Mouse (Mus musculus) activated CD4-positive, CD25-positive, alpha-beta regulatory T cell, adult 4 months (primary cell): ENCODE results near the gene Smtn. TPM values are rescaled to one million over a fixed set of nuclear protein-coding genes. Genes with fewer than 3 reads are reported as not detected.

ENCODE experiments used
- ATAC-seq: one replicate; pipeline ENCODE4 v1.8.0; 2017
- polyA plus RNA-seq, 2 experiments: library from polyadenylated mRNA; unstranded; fragments of 100-300 nt; shearing (Covaris generic); gene quantifications; one replicate each; pipeline ENCODE4 v1.2.1; 2017

Smtn gene
- polyA plus RNA-seq = 1 to 10 TPM; 1.7 to 3.4 TPM

DNA sequence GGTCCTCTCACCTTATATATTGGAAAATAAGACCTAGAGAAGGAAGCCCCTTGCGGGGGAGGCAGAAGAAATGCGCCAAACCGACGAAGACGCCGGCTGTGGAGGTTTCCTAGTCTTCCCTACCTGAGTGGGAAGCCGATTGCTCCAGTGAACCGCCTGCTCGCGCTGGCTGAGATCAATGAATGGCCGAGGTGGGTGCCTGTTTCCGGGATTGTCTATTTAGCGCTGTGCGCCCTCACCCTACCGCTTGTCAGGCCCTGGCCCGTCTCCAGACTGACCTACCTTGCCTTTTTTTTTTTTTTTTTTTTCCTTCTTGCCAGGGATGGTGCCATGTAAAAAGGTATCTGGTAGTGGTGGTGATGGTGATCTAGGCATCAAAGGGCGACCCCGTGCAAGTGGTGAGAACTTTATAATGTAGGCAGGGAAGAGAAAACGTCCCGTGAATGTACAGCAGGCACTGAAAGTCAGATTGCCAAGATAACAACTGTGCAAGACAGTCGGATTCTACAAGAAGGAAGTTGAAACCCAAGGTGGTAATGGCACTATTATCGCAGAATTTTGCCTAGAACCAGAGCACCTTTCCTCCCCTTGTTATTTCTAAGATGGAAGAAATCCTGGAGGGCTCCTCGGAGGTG lies at the start of gene Smtn:
Smtn (minus strand) TSS at position 162 of the 635 bp plus-strand sequence.
- ATAC-seq = no peak

DNA sequence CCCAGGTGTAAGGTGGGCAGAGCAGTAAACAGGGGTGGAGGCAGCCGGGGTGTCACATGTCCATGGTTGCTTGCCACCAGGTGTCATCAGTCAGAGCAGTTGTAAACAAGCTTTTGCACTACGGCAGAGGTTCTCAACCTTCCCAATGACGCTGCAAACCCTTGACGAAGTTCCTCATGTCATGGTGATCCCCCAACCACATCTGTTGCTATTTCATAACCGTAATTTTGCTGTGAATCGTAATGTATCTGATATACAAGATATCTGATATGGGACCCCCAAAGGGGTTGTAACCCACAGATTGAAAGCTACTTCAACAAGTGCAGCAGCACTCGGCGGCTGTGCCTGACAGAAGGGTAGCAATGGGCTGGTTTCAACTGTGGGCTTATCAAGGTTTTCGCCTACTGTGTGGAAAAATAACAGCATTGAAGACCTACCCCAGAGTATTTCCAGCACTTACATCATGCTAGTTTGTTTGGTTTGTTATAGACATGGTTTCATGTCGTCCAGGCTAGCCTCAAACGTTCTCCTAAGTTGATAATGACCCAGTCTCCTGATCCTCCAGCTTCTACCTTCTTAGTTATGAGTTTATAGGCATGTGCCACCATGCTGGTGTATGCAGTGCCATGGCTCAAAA lies 47.7 kb upstream of the Smtn start:
- ATAC-seq = no peak

DNA sequence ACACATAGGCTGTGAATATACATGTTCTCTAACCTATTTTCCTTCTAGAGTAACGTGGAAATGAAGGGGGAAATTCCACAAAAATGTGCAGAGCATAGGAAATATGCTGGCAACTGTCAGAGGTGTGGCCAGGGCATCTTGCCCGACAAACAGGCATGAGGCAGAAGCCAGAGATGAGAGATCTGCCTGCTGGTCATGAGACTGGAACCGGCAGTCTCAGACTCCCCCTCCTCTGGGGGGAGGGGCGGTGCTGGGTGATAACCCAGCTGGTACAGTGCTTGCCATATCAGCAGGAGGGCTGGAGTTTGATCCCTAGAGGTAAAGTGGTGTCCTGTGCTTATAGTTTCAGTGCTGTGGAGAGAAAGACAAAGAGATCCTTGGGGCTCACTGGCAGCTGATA lies 46.9 kb upstream of the Smtn start:
- ATAC-seq = no peak

DNA sequence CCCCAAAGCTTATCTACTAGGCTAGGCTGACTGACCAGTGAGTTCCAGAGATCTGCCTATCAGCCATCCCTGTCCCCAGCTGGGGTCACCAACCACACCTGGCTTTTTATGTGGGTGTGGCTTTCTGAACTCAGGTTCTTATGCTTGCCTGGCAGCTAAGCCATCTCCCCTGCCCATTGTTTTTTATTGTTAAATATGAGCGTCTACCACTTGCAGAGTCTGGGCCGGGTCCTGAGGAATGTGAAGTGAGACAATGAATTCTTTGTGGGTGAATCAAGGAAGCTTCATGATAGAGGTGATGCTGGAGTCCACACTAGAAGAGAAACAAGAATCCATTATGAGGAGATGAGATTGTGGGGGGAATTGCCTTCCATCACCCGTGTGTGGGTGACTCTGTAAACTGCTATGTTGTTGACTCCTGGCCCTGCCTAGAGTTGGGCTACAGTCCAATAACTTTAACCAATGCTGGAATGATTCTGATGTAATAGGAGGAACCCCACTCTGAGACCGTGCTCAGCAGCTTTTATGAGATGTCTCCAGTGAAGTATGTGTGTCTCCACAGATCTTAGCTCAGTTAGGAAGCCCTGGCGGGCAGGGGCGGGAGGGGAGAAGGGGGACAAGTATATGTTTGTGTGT lies 45.7 kb upstream of the Smtn start:
- no peak for ATAC-seq

DNA sequence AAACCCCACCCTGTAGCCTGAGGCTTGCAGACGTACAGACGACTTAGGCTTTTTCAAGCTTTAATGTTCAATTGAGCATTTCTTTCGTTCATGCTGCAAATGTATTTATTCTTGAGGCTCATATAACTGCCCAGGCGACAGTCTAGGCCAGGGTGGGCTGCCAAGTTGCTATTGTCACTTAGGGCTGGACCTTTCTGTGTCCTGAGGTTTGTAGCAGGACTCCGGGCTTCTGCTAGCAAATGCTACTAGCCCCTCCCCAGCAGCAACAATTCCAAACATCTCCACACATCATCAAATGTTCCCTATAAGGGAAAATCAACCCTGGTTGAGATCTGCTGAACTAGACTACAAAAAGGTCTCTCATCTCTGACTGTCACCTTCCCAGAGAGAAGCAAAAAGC lies 42.7 kb upstream of the Smtn start:
- ATAC-seq = no peak

DNA sequence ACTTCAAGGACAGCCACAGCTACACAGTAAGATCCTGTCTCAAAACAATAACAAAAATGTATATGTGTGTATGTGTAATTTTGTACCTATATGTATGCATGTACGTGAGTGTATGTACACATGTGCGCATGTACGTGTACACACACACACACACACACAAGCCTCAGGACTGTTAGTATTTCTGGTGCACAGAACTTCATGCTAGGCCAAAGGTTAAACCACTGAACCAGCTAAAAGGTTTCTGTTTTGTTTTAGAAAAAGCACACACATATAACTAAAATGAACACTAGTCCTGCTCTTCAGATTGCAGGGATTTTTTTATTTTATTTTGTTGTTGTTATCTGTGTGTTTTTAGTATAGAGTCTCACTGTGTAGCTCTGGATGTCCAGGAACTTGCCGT lies 41.5 kb upstream of the Smtn start:
- ATAC-seq = no peak

DNA sequence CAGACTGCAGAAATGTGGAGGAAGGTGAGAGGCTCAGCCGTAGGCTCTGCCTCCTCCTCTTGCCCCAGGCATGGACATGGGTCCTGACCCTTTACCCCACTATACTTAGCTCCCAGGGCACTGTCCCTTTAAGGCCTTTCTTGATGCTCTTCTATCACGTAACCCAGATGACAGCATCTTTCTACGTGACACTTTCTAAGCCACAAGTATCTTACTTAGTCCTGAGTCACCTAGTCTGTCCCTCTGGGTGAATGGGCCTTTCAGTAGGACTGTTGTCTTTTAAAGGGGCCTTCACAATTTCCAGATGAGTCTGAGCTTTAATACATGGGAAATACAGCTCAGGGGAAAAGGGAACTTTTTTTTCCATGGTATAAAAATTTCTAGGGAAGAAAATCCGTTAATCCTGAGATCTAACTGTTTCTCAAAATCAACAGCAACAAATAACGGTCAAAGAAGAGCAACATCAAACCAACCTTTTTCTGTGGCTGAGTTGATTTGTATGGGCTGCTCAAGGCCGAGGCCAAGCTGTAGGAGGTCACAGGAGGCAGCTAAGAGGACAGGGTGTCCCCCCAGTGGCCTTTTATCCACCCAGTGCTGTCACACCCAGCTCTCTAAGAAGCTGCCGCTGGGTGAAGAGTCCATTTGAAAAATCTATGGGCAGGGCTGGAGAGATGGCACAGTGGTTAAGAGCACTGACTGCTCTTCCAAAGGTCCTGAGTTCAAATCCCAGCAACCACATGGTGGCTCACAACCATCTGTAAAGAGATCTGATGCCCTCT lies 40.1 kb upstream of the Smtn start:
- ATAC-seq = no peak

DNA sequence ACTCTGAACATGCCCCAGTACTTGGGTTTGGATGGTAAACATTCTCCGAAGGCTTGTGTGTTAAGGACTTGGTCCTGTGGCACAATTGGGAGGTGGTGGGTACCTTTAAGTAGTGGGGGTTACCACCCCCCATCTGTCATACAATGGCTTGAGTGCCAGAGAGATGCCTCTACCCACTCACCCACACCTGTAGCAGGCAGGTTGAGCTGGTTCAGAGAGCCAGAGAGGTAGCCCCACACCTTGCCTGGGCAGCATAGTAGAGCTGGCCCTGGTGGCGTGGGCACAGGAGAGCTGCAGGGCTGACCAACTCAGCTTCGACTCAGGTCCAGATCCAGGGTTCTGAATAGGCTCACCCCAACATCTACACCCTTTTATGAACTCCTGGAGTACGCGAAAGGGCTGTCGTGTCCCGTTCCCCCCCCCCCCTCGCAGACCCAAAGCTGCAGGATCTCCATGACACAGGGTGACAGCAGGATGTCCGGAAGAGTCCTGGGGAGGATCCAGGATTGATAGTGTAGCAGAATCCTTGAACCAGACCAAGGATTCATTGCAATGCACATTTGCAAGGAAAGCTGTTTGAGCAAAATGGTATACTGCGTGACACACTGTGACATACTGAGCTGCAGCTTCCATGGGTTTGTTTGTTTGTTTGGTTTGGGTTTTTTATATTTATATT lies 37.8 kb upstream of the Smtn start:
- no peak for ATAC-seq

DNA sequence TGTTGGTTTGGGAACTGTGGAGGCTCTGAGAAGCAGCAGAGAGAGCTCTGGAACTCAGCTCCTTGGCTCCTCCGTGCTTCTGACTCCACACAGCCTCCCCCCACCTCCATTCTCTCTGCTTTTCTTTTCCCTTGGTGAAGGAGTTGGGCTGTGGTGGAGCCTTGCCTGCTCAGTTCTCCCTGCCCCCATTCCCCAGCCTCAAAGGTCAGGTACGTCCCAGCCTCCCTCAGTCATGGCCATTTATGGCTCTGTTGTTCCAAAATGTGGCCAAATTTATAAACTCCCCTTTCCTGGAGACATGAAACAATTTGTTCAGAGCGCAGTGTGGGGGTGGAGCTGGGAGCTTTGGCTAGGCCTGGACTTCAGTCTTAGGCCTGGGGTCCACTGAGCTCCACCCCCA lies 34.8 kb upstream of the Smtn start:
- no peak for ATAC-seq

DNA sequence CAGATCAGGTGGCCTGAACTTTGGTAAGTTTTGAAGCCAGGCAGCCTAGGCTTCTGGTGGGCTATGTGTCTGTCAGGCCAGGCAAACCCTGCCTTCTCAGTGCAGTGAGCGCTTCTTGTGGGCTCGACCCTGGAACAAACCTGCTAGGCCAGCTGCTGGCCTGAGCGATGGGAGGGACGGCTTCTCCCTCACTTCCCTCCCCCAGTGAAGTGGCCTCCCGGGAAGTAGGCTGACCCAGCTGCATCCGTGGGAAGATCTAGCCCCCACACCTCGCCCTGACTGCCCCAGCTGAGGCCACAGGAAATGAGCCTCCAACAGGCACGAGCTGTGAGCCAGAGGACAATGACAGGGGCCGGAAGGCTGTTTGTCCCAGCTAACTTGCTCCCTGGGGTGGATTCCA lies 32.7 kb upstream of the Smtn start:
- ATAC-seq = no peak

DNA sequence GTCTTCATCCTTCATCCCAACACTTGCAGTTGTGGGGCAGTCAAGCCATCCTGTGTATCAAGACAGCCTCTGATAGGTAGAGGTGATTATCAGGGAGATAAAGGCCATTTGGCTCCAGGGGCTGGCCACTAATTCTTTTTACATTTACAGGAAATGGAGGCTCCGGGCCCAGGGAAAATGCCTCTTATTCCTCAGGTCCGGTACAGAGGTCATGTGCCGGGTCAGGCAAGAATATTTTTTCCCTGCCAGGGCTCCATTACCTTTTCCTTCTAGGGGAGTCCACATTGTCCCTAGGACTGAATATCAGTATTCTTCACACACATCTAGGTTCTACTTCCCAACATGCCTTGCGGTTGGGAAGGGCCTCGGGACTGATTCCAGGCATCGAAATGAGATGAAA lies 31.8 kb upstream of the Smtn start:
- no peak for ATAC-seq

DNA sequence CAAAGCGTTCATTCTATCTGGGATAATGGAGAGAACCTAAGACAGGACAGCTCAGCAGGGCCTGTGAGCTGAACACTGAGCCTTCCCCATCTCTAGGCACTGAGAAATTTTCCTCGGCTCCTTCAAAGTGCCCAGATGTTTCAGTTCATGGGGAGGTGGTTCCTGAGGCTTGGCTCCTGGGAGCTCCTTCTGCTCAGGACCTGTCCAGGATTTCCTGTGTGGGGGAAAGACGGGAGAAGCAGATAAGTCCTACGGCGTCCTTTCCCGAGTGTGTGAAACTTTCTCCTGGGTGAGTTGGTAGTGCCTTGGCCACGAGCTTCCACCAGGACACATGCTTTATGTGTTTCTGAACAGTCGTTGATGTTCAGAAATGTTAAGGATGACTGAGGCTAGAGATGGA lies 29.9 kb upstream of the Smtn start:
- ATAC-seq = no peak

DNA sequence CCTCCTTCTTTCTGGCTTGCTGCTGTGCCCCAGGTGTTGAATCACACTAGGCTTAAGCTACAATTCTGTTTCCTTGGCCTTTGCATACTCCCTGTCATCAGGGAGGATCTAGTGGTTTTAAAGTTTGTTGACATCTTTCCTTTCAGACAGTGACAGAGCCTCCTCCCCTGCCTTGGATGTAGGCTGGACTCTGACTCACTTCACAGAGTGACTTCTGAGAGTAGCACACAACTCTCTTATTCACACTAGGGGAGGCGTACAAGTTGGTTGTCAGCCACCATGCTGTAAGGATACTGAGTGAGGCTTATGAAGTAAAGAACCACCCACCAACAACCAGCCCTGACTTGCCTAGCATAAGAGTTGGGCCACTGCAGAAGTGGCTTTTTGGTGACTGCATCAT lies 27.5 kb upstream of the Smtn start:
- ATAC-seq = no peak

DNA sequence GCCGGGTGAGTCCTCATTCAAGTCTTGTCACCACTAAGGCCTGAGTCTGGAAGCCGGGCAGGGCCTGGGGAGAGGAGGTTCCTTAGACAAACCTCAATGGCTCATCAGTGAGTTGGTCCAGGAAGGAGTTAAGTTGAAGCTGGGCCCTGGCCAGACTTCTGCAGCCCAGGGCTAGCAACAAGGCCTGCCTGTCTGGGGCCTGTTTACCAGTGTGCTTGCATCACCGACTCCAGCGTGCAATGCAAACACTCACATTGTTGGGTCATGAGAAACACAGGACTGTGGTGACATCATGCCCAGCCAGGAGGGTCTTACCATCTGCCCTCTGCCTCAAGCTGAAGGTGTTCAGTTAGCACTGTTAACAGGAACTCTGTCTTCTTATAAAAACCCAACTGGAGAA lies 25.6 kb upstream of the Smtn start:
- no peak for ATAC-seq

DNA sequence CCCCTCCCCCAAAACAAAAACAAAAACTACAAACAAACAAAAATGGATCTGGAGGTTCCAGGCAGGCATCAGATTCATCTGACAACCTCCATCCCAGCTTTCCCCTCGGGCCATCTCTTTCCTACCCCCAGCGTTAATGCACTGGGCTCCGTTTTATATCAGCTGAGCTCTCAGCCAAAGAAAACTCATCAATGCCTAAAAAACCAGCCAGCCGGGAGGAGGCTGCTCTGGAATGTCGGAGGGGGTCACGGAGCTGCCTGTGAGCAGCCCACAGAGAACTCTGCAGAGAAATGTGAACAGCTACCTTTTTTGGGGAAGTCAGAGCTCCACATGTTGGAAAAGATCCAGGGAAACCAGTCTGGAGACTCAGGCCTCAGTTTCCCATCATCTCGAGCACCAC lies 24.0 kb upstream of the Smtn start:
- ATAC-seq = no peak

DNA sequence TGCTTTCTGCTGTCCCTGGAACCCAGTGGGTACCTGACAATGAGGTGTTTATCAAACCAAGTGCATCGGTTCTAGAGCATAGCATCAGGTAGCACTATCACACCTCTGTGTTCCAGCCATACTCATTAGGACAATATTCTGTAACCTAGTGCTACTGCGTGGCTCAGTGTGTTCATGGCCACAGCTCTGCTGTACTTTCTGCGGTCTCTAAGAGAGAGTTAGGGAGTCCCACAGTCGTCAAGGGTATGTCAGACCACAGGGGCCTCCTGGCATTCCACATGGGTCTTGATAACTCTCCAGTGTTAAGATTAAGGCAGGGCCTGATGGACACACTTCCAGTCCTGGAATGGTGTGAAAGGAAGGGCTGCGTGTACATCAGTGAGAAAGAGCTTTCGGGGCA lies 23.4 kb upstream of the Smtn start:
- no peak for ATAC-seq

DNA sequence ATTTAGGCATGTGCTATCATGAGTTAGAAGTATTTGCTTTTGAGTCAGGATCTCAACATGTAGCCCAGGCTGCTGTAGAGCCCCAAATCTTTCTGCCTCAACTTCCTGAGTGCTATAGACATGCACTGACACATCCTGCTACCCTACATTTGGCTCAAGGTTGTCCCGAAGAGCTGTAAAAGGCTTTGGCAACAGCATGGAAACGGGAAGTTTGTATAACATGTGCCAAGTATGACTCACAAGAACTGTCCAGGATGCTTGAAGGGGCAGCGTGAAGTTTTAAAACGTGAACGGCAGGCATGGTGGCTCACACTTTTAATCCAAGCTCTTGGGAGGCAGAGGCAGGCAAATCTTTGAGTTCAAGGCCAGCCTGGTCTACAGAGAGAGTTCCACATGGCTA lies 19.8 kb upstream of the Smtn start:
- ATAC-seq = no peak

DNA sequence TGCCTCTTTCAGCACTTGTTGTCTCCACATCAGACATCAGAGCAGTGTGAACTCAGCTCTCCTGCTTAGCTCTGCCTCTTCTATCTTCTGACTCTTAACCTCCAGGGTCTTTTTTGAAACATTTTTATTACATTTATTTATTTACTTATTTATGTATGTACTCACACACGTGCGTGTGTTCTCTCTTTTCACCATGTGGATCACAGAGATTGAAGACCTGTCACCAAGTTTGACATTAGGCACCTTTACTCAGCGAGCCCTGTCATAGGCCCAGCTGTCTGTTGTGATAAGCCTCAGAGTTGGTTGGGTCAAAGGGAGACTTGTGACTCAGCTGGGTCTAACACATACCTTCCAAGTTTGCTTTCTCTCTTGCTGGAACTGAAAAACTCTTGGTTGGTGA lies 17.4 kb upstream of the Smtn start:
- no peak for ATAC-seq

DNA sequence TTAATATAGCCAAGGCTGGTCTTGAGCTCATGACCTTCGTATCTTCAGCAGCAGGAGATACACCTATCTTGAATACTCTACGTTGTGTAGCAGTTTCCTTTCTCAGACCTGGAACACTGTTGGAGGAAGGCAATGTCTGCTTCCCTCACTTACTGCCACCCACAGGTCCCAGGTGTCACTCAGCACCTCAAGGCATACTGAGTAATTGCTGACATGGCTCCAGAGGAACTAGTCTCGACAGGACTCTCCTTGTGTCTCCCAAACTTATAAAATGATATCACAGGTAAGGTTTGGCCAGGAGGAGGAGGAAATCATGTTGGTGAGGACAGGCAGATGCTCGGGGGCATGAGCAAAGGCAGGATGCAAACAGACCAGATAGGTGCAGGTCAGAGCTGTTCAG lies 14.6 kb upstream of the Smtn start:
- ATAC-seq = no peak

DNA sequence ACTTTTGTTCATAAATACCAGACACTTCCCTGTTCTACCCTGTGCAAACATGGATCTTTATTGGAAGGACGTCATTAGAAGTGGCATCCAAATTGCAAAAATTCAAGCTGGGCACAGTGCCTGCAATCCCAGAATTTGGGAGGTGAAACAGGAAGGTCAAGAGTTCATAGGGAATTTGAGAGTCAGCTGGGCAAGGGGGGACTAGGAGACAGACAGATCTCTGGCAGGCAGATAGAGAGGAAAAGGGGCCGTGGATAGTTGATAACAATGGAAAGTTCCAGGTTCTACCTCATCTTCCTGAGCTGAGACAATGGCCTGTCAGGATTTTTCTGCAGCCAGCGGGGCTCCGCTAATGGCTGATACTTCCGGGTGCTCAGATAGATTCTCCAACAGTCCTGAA lies 9.4 kb upstream of the Smtn start:
- no peak for ATAC-seq

DNA sequence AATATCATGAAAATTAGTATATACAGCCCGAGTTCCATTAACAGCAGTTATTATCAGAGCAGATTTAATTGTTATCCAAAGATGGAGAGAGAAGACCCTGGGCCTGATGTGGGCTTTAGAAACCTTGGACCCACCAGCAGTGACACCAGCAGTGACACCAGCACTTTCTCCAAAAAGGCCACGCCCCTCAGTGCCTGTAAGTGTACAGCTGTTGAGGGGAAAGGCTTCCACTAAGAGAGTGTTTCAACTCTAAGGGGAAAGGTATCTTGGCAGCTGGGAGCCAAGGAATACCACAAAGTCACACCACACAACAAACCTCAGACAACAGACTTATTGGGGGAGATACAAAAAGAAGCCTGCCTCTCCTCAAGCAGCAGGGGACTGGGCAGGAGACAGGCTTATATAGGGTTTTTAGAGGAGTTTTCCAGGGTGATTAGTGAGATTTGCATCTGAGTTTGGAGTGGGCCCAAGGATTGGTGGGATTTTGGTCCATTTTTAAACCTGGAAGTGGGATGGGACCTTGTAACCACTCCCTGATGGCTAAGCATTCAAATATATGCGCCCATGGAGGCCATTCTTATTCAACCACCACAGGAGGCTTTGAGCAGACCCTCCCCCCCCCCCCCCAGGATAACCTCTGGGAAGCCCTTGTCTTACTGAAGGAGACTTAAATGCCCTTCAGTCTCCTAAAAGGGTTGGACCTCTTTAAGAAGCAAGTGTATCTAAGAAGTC lies 8.3 kb upstream of the Smtn start:
- no peak for ATAC-seq

DNA sequence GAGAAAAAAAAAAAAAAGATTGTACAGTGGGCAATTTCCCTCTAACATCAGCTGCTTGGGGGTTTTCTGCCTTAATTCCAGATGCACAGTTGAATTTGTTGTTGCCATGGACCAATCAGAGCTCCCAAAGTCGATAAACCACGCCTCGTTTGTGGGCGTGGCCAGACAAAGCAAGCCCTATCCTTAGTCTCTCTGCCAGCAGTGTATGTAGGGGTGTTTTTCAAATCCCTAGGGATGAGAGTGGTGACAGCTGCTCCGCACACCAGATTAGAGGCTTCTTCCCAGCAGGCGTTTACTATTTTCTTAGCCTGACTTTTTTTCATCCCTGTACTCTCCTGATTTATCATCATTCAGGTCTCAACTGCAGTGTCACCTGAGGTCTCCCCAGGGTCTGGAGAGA lies 7.6 kb upstream of the Smtn start:
- ATAC-seq = no peak
